Mouse (Mus musculus) adrenal gland, postnatal 25 days (tissue): ENCODE results near the gene Polr2j. TPM values are rescaled to one million over a fixed set of nuclear protein-coding genes. Genes with fewer than 3 reads are reported as not detected.

Source experiments
- DNase-seq: peaks from one replicate; pipeline ENCODE4 v3.0.0; 2021; ENCODE audit warnings: mixed read lengths
- microRNA-seq, 2 experiments: library from miRNA; unstranded; fragments of <30 nt; microRNA quantifications; one replicate each; pipeline ENCODE4 v1.2.0; 2021
- total RNA-seq: library from RNA; stranded (reverse); gene quantifications from 2 replicates; pipeline ENCODE4 v1.2.3, GENCODE M21; 2021

The Polr2j gene
- total RNA-seq, 1 experiment from 2014 or later: 82.2 TPM

GRCm38 (mm10) chr5:136167296-136167695 is 50.9 kb downstream of the Polr2j start:
- DNase-seq: no peak

- DNase-seq: no peak
Measured at GRCm38 (mm10) chr5:136168071-136168470, 51.6 kb downstream of the Polr2j start.

GRCm38 (mm10) chr5:136169626-136170511 is 53.4 kb downstream of the Polr2j start:
- DNase-seq: peak; percentile 7

- peak; percentile 74 for DNase-seq
Measured at GRCm38 (mm10) chr5:136170512-136171362, 54.3 kb downstream of the Polr2j start, which contains the start of gene Orai2. Orai2 (minus strand) TSS chr5:136170713.

GRCm38 (mm10) chr5:136171363-136172341 is 55.2 kb downstream of the Polr2j start:
- no peak for DNase-seq

Small RNAs within 50 kb of the gene (microRNA-seq; reads per million reads assigned to microRNA genes)
- 1.7 to 2.5 reads per million in 2 experiments for gene Mir7035

Other genes with a start within 250 kb of the Polr2j start
- gene Hspb1, start 228.7 kb upstream of the Polr2j start, total RNA-seq: 80.7 and 133 TPM in 2 replicates
- gene Ywhag, start 182.0 kb upstream of the Polr2j start, total RNA-seq: 477 and 524 TPM in 2 replicates
- 4.3 and 7.9 TPM in 2 replicates for gene Ssc4d, start 142.1 kb upstream of the Polr2j start, total RNA-seq
- not detected in 2 replicates for gene Zp3, start 136.5 kb upstream of the Polr2j start, total RNA-seq
- 12.4 and 13.4 TPM in 2 replicates for gene Dtx2, start 121.8 kb upstream of the Polr2j start, total RNA-seq
- 1.4 and 3.0 TPM in 2 replicates for gene Upk3b, start 78.1 kb upstream of the Polr2j start, total RNA-seq
- gene Upk3bl, start 62.1 kb upstream of the Polr2j start, total RNA-seq: not detected in 2 replicates
- gene Rasa4, start 32.7 kb upstream of the Polr2j start, total RNA-seq: 13.8 and 19.1 TPM in 2 replicates
- 13.8 and 14.3 TPM in 2 replicates for gene Lrwd1, start 19.4 kb downstream of the Polr2j start, total RNA-seq
- gene Alkbh4, start 19.5 kb downstream of the Polr2j start, total RNA-seq: 8.8 and 9.5 TPM in 2 replicates
- 1.8 and 2.5 TPM in 2 replicates for gene Orai2, start 54.1 kb downstream of the Polr2j start, total RNA-seq
- 30.6 and 35.9 TPM in 2 replicates for gene Prkrip1, start 82.3 kb downstream of the Polr2j start, total RNA-seq
- gene Sh2b2, start 129.9 kb downstream of the Polr2j start, total RNA-seq: 14.2 and 26.8 TPM in 2 replicates